Mouse (Mus musculus): ENCODE data around the gene Rnasel.

DNA sequence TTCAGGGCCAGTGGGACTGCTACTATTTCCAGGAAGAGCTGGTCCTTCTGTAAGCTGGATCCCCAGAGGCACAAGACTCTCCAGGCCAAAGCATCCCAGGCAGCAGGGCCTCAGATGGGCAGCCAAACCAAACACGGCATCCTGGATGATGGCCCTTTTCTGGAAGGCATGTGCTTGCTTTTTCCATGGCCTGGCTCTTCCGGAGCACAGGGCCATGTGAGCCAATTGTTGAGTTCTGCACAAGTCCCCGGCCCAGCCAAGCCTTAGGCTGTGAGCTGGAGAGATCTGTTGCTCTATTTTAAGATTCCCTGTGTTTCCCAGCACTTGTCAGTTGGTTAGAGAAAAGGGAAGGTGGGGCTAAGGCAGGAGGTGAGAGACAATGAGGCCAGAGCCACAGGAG lies 18.6 kb upstream of the Rnasel start:
- TF ChIP-seq ZNF384 (IDR thresholded peaks at IDR 0.05; ENCODE audit: low read depth, low read length) = no peak
- TF ChIP-seq ZC3H11A (IDR thresholded peaks at IDR 0.05; ENCODE audit: borderline replicate concordance, low read depth, low read length) = no peak
- no peak for TF ChIP-seq MAFK (IDR thresholded peaks at IDR 0.05; ENCODE audit: insufficient read depth, low read depth, low read length)
